Comparison of ENCODE assay signal across 17 mouse cellular contexts in genomic region chr7:29097131-29097530, GRCm38 (mm10).
"Had no signal": no experiment of that assay in that cellular context is flagged by ENCODE, and none has a peak within 500 bp of the region (broad histone marks: within the 10 kb centered on the region; RNA-seq: fewer than 3 reads in every experiment).

No protein-coding gene starts in this region.

- ATAC-seq: midbrain, embryonic 13.5 days; midbrain, embryonic 15.5 days had no signal

- H3K4me3 ChIP-seq: megakaryocyte, embryonic 14.5 days; midbrain, embryonic 13.5 days; midbrain, embryonic 15.5 days; neural tube, embryonic 13.5 days; neural tube, embryonic 15.5 days had no signal

- H3K27ac ChIP-seq: macrophage; midbrain, embryonic 13.5 days; midbrain, embryonic 15.5 days; neural tube, embryonic 13.5 days; neural tube, embryonic 15.5 days had no signal

- H3K4me1 ChIP-seq: midbrain, embryonic 13.5 days; midbrain, embryonic 15.5 days; neural tube, embryonic 13.5 days; neural tube, embryonic 15.5 days had no signal

- H3K27me3 ChIP-seq: midbrain, embryonic 13.5 days; midbrain, embryonic 15.5 days; neural tube, embryonic 13.5 days; neural tube, embryonic 15.5 days had no signal

- H3K4me2 ChIP-seq: midbrain, embryonic 11.5 days; midbrain, embryonic 13.5 days; midbrain, embryonic 15.5 days; neural tube, embryonic 13.5 days; neural tube, embryonic 15.5 days had no signal

- H3K36me3 ChIP-seq: midbrain, embryonic 13.5 days; midbrain, embryonic 15.5 days; neural tube, embryonic 13.5 days; neural tube, embryonic 15.5 days had no signal

- H3K9ac ChIP-seq: midbrain, embryonic 13.5 days; midbrain, embryonic 15.5 days; neural tube, embryonic 13.5 days; neural tube, embryonic 15.5 days had no signal

- DNase-seq: lung, adult 2 months; lung, postnatal 10 days; retina, postnatal 1 day; right cerebral cortex, adult 18-20 months; right cerebral cortex, postnatal 25 days; right cerebral cortex, postnatal 4 days; spleen, adult 18-20 months; thymus, adult 18-20 months; thymus, postnatal 14 days; thymus, postnatal 36 days had no signal

- H3K9me3 ChIP-seq: megakaryocyte, embryonic 14.5 days; midbrain, embryonic 13.5 days; midbrain, embryonic 15.5 days; neural tube, embryonic 13.5 days; neural tube, embryonic 15.5 days had no signal
